Mouse (Mus musculus) cerebellum, adult 2 months (tissue): ENCODE data around the gene Grin2a. TPM values are rescaled to one million over a fixed set of nuclear protein-coding genes. Genes with fewer than 3 reads are reported as not detected.

Experiments used
- DNase-seq, 2 experiments: peaks; one replicate each; pipeline ENCODE4 v3.0.0; 2021
- H3K27ac ChIP-seq: fragments of 200-500 bp; 2 replicates; pipeline ENCODE4 v1.5.1; 2012; ENCODE audit warnings: low read length, control low read depth, inconsistent platforms; ENCODE audit not compliant: insufficient read depth
- H3K27me3 ChIP-seq: fragments of 200-500 bp; 2 replicates; pipeline ENCODE4 v1.6.1; 2012; ENCODE audit warnings: inconsistent platforms, mild to moderate bottlenecking, low read length, moderate library complexity; ENCODE audit not compliant: control insufficient read depth, insufficient read depth
- H3K4me1 ChIP-seq: fragments of 200-500 bp; 2 replicates; pipeline ENCODE4 v1.6.1; 2011; ENCODE audit warnings: low read length; ENCODE audit not compliant: control insufficient read depth, insufficient read depth
- H3K4me3 ChIP-seq: fragments of 200-500 bp; replicated peaks from 2 replicates; pipeline ENCODE3; 2011; ENCODE audit warnings: mild to moderate bottlenecking, low read depth, low read length, control low read depth; ENCODE audit not compliant: insufficient read depth
- CTCF ChIP-seq: fragments of 200-500 bp; IDR thresholded peaks from 2 replicates; pipeline ENCODE4 v1.5.1; 2011; ENCODE audit warnings: low read depth, mild to moderate bottlenecking, control low read depth, low read length, moderate library complexity, borderline replicate concordance; ENCODE audit not compliant: insufficient read depth
- POLR2A ChIP-seq: fragments of 200-500 bp; IDR thresholded peaks from 2 replicates; pipeline ENCODE4 v1.6.1; 2011; ENCODE audit warnings: low read length, control low read depth, borderline replicate concordance; ENCODE audit not compliant: insufficient read depth
- WGBS: fragments of 180-500 bp; shearing (Covaris S2); methylation state at CpG from one replicate; pipeline ENCODE4 v1.1.7; 2018; 5-methylcytosine and 5-hydroxymethylcytosine counted together
- polyA plus RNA-seq: library from polyadenylated mRNA; depleted of rRNA; stranded (reverse); fragments of >200 nt; gene quantifications from 2 replicates; pipeline ENCODE4 v1.2.3, GENCODE M21; 2012

The Grin2a gene
- polyA plus RNA-seq, 1 experiment: 17.4 TPM

DNA sequence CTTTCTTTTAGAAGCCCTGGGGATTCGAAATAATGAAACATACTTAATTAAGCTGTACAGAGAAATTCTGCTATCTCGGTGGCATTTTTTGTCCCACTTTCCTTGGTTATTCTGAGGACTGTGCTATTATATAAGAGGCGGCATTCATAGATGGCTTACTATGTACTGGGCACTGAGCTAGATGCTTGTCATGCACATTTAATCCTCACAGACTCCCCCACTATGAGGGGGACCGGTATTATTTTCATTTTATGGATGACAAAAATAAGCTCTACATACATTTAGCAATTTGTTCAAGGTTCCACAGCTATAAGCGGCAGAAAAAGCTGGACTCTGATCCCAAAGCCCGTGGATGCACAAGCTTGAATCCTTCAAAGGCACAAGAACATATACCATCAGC lies 256.7 kb downstream of the Grin2a start:
- 80% methylated on average over 6 of the region's 6 CpGs for WGBS
- Histone ChIP-seq H3K27ac (no peak overlapping the region), H3K4me1 (peaks cover 19% of the 10 kb centered on the region), H3K4me3 (no peak overlapping the region), H3K27me3 (no peaks in the 10 kb centered on the region)
- no peak for DNase-seq
- no peak for TF ChIP-seq POLR2A
- TF ChIP-seq CTCF: no peak

DNA sequence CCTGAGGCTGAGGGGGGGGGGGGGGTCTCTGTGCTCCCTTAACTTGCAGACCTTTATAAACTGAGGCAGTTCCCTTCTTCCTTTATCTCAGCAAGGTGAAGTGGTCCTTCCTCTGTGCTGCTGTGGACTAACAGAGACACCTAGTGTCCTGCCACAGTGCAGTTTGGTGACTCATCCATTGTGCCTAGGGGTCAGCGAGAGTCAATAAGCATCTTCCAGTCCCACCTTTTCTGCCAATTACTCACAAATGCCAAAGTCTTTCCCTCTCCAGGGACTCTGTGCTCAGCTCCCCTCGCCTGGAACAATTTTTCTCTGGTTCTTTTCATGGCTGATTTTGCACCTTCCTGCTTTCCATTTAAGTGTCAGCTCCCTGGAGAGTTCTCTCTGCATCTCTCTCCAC lies 258.2 kb downstream of the Grin2a start:
- no peak for TF ChIP-seq POLR2A
- peak; percentile 37; the same call in 1 of the 2 replicates for TF ChIP-seq CTCF

DNA sequence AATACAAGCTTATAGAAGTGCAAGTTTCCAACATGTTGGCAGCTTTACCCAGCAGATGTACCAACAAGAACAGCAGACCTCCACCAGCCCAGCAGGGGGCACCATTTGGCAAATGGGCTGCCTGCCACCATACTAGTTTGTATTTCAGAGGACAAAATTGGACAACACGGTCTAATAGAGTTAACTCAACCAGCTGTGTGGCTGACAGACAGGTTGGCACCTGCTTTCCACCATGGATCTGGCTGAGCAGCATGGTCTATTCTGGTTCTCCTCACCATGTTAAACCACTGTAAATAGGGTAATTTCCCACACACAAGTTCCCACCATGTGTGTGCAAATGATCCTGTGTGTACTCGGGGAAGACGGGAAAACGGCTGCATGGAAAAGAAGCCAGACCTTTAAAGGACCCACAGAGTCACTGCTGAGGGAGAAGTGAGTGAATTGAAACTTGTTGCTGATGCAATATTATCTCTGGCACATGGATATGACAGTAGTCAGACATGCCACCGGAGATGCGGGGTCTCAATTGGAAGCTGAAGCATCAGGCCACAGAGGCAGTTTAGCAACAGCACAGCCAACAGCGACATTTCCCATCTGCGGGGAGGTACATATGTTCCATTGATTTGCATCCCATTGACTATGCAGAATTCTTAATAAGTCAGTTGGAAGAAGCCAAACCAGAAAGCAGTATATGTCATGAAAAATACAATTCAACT lies 259.8 kb downstream of the Grin2a start:
- Histone ChIP-seq H3K27me3 (no peaks in the 10 kb centered on the region), H3K4me3 (no peak overlapping the region), H3K27ac (no peak overlapping the region), H3K4me1 (peaks cover 19% of the 10 kb centered on the region)
- DNase-seq: peak; percentile 71
- TF ChIP-seq CTCF (peak; percentile 14; the same call in 1 of the 2 replicates), POLR2A (no peak)
- 43% methylated on average over 8 of the region's 8 CpGs for WGBS

More for the DNA sequence above, 258.2 kb downstream of the Grin2a start:
- no peak overlapping the region for H3K27ac ChIP-seq
- DNase-seq: no peak
- H3K4me3 ChIP-seq: no peak overlapping the region
- H3K27me3 ChIP-seq: no peaks in the 10 kb centered on the region
- H3K4me1 ChIP-seq: peaks cover 19% of the 10 kb centered on the region
- 36% methylated on average over 2 of the region's 2 CpGs for WGBS

DNA sequence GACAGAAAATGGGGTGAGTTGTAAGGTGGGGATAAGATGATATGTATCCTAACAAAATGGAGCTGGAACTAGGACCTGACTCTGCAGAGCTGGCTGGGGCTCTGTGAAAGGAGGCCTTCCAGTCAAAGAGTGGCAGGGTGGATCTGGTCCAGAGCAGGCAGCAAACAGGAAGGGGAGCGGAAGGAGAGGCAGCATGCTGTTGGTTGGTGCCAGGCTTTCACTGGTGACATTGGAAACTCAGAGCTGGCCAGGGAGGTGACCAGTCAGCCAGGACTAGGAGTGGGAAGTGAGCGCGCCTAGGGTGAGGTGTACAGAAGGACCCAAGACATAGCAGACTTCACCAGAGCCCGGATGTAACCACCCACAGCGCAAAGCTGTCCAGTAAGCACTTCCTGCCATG lies 267.8 kb downstream of the Grin2a start:
- 17% methylated on average over 5 of the region's 5 CpGs for WGBS

DNA sequence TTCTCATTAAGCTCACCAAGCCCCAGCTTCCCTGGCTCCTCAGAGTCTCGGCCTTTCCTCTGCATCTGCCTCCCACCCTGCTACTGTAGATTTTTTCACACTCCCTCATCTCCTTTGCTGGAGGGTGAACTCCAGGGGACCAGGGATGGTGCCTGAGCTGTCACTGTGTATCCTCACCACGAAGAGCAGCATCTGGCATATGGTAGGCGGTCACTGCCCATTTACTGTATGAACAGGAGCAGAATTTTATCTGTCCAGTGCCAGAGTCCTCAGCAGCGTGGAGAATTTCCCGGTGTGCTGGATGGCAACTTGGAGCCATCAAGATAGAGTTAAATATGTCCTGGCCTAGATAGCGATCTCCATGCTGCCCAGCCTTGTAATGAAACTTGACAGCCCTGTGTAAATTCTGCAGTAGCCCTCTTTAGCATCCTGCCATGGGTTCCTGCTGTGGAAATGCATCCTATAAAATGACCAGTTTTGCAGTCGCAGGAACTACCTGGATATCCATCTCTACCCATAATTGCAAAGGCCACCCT lies 269.7 kb downstream of the Grin2a start:
- Histone ChIP-seq H3K27ac (peak overlapping the region; percentile 55; the same call in 1 of the 2 replicates), H3K4me1 (peaks cover 14% of the 10 kb centered on the region), H3K27me3 (no peaks in the 10 kb centered on the region), H3K4me3 (no peak overlapping the region)
- 15% methylated on average over 7 of the region's 7 CpGs for WGBS
- TF ChIP-seq CTCF (no peak), POLR2A (no peak)
- DNase-seq: peak; percentile 51 to 59

More for the DNA sequence above, 267.8 kb downstream of the Grin2a start:
- Histone ChIP-seq H3K4me1 (peaks cover 14% of the 10 kb centered on the region), H3K27ac (no peak overlapping the region), H3K27me3 (no peaks in the 10 kb centered on the region), H3K4me3 (no peak overlapping the region)
- TF ChIP-seq POLR2A: no peak
- no peak for TF ChIP-seq CTCF
- peak; percentile 69 to 87 for DNase-seq

DNA sequence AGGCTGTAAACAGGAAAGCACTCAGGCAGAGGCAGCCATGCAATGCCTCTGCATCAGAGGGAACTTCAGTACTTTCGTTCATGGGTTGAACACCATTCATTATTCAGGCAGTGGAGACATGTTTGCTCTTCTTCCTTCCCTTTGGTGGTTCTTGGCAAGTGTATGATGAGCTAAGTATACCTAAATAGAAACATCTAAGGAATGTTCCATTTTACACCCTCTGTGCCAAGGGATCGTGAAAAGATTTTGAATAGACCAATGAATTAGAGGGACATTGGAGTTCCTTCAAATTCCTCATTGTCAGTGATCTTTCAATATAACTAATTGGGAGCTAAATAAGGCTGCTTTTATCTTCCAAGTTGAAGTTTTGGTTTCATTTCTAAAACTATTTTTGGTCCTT lies 284.0 kb downstream of the Grin2a start:
- peaks cover 6% of the 10 kb centered on the region; the same call in 1 of the 2 replicates for H3K4me1 ChIP-seq
- no peaks in the 10 kb centered on the region for H3K27me3 ChIP-seq
- H3K27ac ChIP-seq: no peak overlapping the region
- DNase-seq: no peak
- H3K4me3 ChIP-seq: no peak overlapping the region
- TF ChIP-seq CTCF: no peak
- no peak for TF ChIP-seq POLR2A
- WGBS: 58% methylated on average over 2 of the region's 2 CpGs

DNA sequence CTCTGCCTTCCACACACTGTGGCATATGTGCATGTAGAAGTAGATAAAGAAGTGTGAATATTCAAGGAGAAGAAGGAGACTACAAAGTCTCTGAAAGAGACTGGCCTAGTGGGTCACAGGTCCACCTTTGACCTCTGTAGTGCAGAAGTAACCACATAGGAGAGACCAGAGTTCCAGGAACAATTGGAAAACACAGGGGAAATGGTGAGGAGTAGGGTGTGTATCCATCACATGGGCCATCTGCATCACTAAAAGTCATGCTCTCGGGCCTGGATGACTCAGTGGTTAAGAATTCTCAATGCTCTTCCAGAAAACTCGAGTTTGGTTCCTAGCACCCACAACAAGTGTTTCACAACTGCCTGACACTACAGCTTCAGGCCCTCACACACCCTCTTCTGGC lies 285.4 kb downstream of the Grin2a start:
- Histone ChIP-seq H3K27ac (no peak overlapping the region), H3K4me1 (peaks cover 3% of the 10 kb centered on the region; the same call in 1 of the 2 replicates), H3K27me3 (no peaks in the 10 kb centered on the region), H3K4me3 (no peak overlapping the region)
- WGBS: 75% methylated on average over 2 of the region's 2 CpGs
- TF ChIP-seq POLR2A (no peak), CTCF (no peak)
- DNase-seq: no peak

DNA sequence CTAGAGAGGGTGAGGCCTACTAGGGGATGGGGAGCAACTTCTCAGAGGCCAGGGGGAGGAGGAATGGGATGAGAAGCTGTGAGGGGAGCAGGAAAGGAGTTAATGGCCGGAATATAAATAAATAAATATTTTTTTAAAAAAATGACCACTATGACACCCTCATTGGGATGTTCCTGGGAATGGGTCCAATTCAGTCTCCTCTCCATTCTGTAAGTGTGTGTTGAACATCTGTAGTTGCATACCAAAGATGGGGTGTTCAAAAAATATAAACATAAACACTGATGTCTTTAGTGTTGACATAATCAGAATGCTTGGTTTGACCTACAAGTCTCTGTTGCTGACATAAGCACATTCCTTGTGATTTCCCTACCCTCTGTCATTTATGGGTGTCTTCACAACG lies 298.2 kb downstream of the Grin2a start:
- Histone ChIP-seq H3K27me3 (no peaks in the 10 kb centered on the region), H3K4me1 (no peaks in the 10 kb centered on the region), H3K4me3 (no peak overlapping the region), H3K27ac (no peak overlapping the region)
- no peak for TF ChIP-seq CTCF
- TF ChIP-seq POLR2A: no peak
- 73% methylated on average over 2 of the region's 2 CpGs for WGBS
- DNase-seq: no peak
